Mouse (Mus musculus): ENCODE results near the gene 4930550C14Rik. TPM values are rescaled to one million over a fixed set of nuclear protein-coding genes. Genes with fewer than 3 reads are reported as not detected.

Gene 4930550C14Rik
- polyA plus RNA-seq, 1 experiment from 2014 or later, result 1.9 TPM

DNA sequence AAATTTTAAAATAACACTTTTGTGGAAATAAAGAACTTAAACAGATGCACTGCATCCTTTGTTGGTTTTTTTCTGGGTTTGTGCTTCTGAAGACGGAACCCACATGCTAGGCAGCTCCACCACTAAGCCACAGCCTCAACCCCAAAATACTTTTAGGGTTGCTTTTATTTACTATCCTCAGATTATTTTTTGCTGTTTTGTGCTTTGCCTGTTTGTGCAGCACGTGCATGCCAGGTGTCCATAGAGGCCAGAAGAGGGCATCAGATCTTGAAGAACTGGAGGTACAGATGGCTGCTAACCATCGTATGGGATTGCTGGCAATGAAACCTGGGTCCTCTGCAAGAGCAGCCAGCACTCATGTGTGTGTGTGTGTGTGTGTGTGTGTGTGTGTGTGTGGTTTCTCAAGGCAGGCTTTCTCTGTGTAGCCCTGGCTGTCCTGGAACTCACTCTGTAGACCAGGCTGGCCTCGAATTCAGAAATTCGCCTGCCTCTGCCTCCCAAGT lies 21.0 kb upstream of the 4930550C14Rik start:
- WGBS, result 80% methylated on average over 5 of the region's 5 CpGs
- ATAC-seq (ENCODE audit: low read depth), result no peak
- Histone ChIP-seq H3K4me3 (ENCODE audit: low read length) (no peak overlapping the region), H3K9me3 (ENCODE audit: control insufficient read depth, low read length) (no peaks in the 10 kb centered on the region), H3K4me1 (replicated peaks; ENCODE audit: control insufficient read depth, insufficient read depth, low read length) (peaks cover 13% of the 10 kb centered on the region), H3K27me3 (ENCODE audit: control insufficient read depth, insufficient read depth, low read depth, low read length) (no peaks in the 10 kb centered on the region), H3K4me2 (ENCODE audit: low read depth, low read length) (no peak overlapping the region), H3K36me3 (ENCODE audit: control insufficient read depth, insufficient read depth, low read length) (no peaks in the 10 kb centered on the region), H3K27ac (ENCODE audit: low read length) (no peak overlapping the region), H3K9ac (ENCODE audit: low read length) (no peak overlapping the region)

DNA sequence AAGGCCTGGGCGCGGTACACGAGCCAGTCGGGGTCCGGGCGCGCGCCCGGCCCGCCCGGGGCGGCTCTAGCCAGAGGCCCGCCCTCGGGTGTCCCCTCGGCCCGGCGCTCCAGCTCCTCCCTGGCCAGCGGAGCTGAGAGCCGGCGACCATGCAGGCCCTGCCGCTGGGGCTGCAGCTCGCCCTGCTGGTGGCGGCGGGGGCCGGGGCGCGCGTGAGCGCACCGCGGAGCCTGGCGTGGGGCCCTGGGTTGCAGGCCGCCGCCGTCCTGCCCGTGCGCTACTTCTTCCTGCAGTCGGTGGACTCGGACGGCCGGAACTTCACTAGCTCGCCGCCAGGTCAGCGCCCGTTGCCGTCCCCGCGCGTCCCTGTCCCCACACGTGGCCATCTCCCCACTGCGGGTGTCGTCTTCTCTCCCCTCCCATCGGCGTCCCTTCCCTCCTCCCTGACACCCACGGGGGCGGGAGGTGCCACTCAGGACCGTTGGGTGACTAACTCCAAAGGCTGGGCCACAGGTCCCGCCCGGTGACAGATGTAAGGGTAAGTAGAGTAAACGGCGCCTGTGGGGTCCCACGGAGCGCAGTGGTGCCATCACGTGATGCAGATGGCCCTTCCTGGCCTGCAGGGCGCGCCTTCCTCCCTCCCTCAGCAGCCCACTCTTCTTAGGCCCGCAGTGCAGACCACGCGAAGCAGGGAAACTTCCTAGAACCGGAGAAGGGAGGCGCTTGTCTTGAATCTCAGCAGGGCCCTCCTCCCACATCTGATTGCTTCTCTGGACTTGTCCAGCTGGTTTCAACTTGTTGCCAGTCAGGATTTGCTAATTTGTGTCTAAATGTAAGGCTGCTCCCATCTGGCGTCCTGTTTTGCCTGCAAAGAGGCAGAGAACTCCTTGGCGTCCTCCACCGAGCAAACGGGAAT lies 17.9 kb upstream of the 4930550C14Rik start, which contains the start of gene Kdelc2:
Gene Kdelc2 (plus strand): TSS at position 75 of the 916 bp plus-strand sequence.
- Histone ChIP-seq H3K4me2 (ENCODE audit: low read depth, low read length) (peak within 1 kb of the TSS; percentile 63), H3K9ac (ENCODE audit: low read length) (peak within 1 kb of the TSS; percentile 90), H3K9me3 (ENCODE audit: control insufficient read depth, low read length) (no peaks in the 10 kb centered on the region), H3K4me3 (ENCODE audit: low read length) (peak within 1 kb of the TSS; percentile 70), H3K27me3 (ENCODE audit: control insufficient read depth, insufficient read depth, low read depth, low read length) (no peaks in the 10 kb centered on the region), H3K4me1 (replicated peaks; ENCODE audit: control insufficient read depth, insufficient read depth, low read length) (peaks cover 11% of the 10 kb centered on the region), H3K27ac (ENCODE audit: low read length) (peak within 1 kb of the TSS; percentile 99), H3K36me3 (ENCODE audit: control insufficient read depth, insufficient read depth, low read length) (peaks cover 4% of the 10 kb centered on the region; the same call in 1 of the 2 replicates)
- peak; percentile 97 for ATAC-seq (ENCODE audit: low read depth)
- WGBS, result under 1% methylated on average over 64 of the region's 75 CpGs

DNA sequence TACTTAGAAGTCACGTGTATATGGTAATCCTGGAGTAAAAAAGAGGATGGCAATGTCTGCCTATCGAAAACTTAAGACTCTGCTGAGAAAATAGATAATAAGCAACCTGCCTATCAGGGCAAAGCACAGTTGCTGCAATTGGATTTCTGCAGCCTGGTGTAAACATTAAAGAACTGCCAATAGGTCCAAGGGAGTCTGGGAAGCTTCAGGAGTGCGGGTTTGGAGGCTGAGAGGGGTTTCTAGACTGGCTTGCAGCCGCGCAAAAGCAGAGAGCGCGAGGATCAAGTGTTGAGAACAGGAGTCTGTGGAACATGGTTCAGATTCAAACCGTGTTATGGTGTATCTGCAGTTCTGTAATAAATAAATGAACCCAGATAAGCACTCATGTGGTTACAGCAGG lies 17.3 kb upstream of the 4930550C14Rik start:
- peak overlapping the region; percentile 70 for H3K4me3 ChIP-seq (ENCODE audit: low read length)
- peaks cover 11% of the 10 kb centered on the region for H3K4me1 ChIP-seq (replicated peaks; ENCODE audit: control insufficient read depth, insufficient read depth, low read length)
- H3K4me2 ChIP-seq (ENCODE audit: low read depth, low read length), result peak overlapping the region; percentile 63
- no peaks in the 10 kb centered on the region for H3K27me3 ChIP-seq (ENCODE audit: control insufficient read depth, insufficient read depth, low read depth, low read length)
- ATAC-seq (ENCODE audit: low read depth), result peak; percentile 18
- WGBS, result 8% methylated on average over 8 of the region's 8 CpGs
- H3K36me3 ChIP-seq (ENCODE audit: control insufficient read depth, insufficient read depth, low read length), result peaks cover 4% of the 10 kb centered on the region; the same call in 1 of the 2 replicates
- H3K9me3 ChIP-seq (ENCODE audit: control insufficient read depth, low read length), result no peaks in the 10 kb centered on the region
- peak overlapping the region; percentile 90 for H3K9ac ChIP-seq (ENCODE audit: low read length)
- H3K27ac ChIP-seq (ENCODE audit: low read length), result peak overlapping the region; percentile 99

DNA sequence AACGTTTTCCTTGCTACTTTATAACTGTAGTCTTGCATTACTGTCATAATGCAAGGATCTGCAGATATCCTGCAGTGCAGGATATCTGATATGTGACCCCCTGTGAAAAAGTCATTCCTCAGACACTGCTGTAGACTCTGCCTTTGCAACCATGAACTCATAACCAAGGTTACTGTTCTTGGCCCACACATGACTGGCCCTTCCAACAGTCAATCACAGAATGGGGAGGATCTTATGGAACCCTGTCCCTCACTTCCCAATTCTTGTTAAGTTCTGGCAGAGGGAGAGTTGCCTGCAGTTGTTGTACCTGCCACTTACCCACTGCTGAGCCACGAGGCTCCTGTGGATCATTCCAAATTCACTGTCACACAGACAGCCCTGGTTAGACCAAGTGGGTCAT lies 14.7 kb upstream of the 4930550C14Rik start:
- Histone ChIP-seq H3K27ac (ENCODE audit: low read length) (no peak overlapping the region), H3K4me3 (ENCODE audit: low read length) (no peak overlapping the region), H3K4me2 (ENCODE audit: low read depth, low read length) (no peak overlapping the region), H3K36me3 (ENCODE audit: control insufficient read depth, insufficient read depth, low read length) (peaks cover 13% of the 10 kb centered on the region; the same call in 1 of the 2 replicates), H3K9me3 (ENCODE audit: control insufficient read depth, low read length) (no peaks in the 10 kb centered on the region), H3K9ac (ENCODE audit: low read length) (no peak overlapping the region), H3K4me1 (replicated peaks; ENCODE audit: control insufficient read depth, insufficient read depth, low read length) (peaks cover 11% of the 10 kb centered on the region), H3K27me3 (ENCODE audit: control insufficient read depth, insufficient read depth, low read depth, low read length) (no peaks in the 10 kb centered on the region)
- WGBS, result 55% methylated on average over 2 of the region's 2 CpGs
- ATAC-seq (ENCODE audit: low read depth), result no peak

DNA sequence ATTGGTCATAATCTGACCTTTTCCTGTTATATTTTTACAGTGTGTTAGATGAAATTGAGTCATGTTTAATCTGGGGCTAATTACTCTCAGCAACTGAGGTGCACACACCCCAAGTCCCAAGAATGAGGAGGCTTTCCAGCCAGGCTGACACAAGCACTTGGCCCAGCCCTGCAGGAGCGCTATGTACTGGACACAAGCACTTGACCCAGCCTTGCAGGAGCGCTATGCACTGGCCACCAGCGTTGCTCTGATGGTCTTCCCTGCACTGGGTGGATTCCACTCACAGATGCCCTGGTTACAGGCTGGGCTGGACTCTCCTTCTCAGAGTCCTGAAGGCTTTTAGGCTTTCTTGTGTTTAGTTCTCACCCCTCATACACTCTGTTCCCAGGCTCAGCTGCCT lies 13.0 kb upstream of the 4930550C14Rik start:
- Histone ChIP-seq H3K4me2 (ENCODE audit: low read depth, low read length) (no peak overlapping the region), H3K4me1 (replicated peaks; ENCODE audit: control insufficient read depth, insufficient read depth, low read length) (peaks cover 6% of the 10 kb centered on the region), H3K27me3 (ENCODE audit: control insufficient read depth, insufficient read depth, low read depth, low read length) (no peaks in the 10 kb centered on the region), H3K36me3 (ENCODE audit: control insufficient read depth, insufficient read depth, low read length) (peaks cover 20% of the 10 kb centered on the region), H3K9me3 (ENCODE audit: control insufficient read depth, low read length) (no peaks in the 10 kb centered on the region), H3K4me3 (ENCODE audit: low read length) (no peak overlapping the region), H3K27ac (ENCODE audit: low read length) (no peak overlapping the region), H3K9ac (ENCODE audit: low read length) (no peak overlapping the region)
- WGBS, result 80% methylated on average over 3 of the region's 3 CpGs
- ATAC-seq (ENCODE audit: low read depth), result no peak

DNA sequence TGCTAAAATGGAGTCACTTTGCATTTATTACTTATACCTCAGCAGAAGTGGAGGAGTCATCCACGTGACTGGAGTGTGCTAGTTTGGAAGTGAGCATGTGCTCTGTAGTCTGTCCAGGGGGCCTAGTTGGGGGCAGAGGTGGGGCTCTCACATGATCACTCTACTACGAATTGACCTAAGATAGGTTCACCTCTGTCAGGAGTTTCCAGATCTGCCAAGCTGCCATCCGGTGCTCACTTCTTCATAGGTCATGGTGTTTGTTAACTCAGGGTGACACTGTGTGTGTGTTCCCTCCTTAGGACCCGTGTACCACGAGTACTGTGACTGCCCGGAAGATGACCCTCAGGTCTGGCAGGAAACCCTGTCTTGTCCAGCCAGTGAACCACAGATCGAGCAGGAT lies 12.0 kb upstream of the 4930550C14Rik start:
- 63% methylated on average over 7 of the region's 7 CpGs for WGBS
- Histone ChIP-seq H3K9ac (ENCODE audit: low read length) (no peak overlapping the region), H3K27me3 (ENCODE audit: control insufficient read depth, insufficient read depth, low read depth, low read length) (no peaks in the 10 kb centered on the region), H3K36me3 (ENCODE audit: control insufficient read depth, insufficient read depth, low read length) (peaks cover 22% of the 10 kb centered on the region), H3K4me1 (replicated peaks; ENCODE audit: control insufficient read depth, insufficient read depth, low read length) (peaks cover 6% of the 10 kb centered on the region), H3K27ac (ENCODE audit: low read length) (no peak overlapping the region), H3K9me3 (ENCODE audit: control insufficient read depth, low read length) (no peaks in the 10 kb centered on the region), H3K4me2 (ENCODE audit: low read depth, low read length) (no peak overlapping the region), H3K4me3 (ENCODE audit: low read length) (no peak overlapping the region)
- ATAC-seq (ENCODE audit: low read depth), result no peak

DNA sequence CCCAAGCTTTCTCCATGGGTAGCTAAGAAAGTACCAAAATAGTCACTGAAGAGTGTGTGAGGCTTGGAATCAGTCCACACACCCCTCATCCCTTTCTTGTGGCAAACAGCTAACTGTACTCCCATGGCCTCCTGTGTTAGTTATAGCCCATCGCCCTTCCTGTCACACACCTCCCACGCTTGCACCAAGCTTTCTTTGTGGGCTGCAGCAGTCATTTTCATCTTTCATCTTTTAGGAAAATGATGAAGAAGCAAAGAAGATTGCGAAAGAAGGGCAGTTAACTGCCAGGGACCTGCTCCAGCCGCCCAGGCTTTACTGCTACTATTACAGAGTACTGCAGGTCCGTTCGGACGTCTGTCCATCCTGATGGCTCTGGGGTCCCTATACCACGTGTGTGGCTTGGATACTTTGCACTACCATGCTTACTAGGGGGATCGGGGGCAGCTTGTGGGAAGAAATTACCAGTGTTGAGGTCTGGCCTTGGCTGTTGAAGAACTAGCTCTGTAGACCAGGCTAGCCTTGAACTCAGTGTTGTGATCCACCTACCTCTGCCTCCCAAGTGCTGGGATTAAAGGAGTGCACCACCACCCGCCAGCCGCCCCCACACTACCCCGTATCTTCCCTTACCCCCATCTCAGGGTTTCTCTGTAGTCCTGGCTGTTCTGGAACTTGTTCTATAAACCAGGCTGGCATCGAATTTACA lies 4.3 kb upstream of the 4930550C14Rik start:
- 76% methylated on average over 13 of the region's 13 CpGs for WGBS
- Histone ChIP-seq H3K4me1 (replicated peaks; ENCODE audit: control insufficient read depth, insufficient read depth, low read length) (peaks cover 3% of the 10 kb centered on the region; the same call in 1 of the 2 replicates), H3K9ac (ENCODE audit: low read length) (no peak overlapping the region), H3K27me3 (ENCODE audit: control insufficient read depth, insufficient read depth, low read depth, low read length) (no peaks in the 10 kb centered on the region), H3K27ac (ENCODE audit: low read length) (no peak overlapping the region), H3K9me3 (ENCODE audit: control insufficient read depth, low read length) (no peaks in the 10 kb centered on the region), H3K4me3 (ENCODE audit: low read length) (no peak overlapping the region), H3K4me2 (ENCODE audit: low read depth, low read length) (no peak overlapping the region), H3K36me3 (ENCODE audit: control insufficient read depth, insufficient read depth, low read length) (peaks cover 15% of the 10 kb centered on the region)
- ATAC-seq (ENCODE audit: low read depth), result peak; percentile 10; the same call in 1 of the 2 replicates

DNA sequence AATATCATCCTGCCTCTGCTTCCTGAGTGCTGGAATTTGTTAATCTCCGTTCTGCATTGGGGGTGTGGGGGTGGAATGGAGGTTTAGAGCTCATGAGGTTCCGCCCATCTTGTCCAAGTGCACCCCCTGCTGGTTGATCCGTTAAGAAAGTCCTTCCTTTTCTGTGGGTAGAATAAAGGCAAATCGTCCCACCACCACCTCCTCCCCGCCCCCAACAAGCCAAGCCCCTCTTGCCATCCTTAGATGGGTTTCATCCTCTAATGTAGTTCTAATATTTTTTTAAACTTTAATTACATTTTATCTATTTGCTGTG lies 3.8 kb upstream of the 4930550C14Rik start:
- no peak overlapping the region for H3K4me3 ChIP-seq (ENCODE audit: low read length)
- no peaks in the 10 kb centered on the region for H3K27me3 ChIP-seq (ENCODE audit: control insufficient read depth, insufficient read depth, low read depth, low read length)
- ATAC-seq (ENCODE audit: low read depth), result peak; percentile 27; the same call in 1 of the 2 replicates
- no peak overlapping the region for H3K27ac ChIP-seq (ENCODE audit: low read length)
- 14% methylated on average over 5 of the region's 5 CpGs for WGBS
- no peak overlapping the region for H3K4me2 ChIP-seq (ENCODE audit: low read depth, low read length)
- H3K9me3 ChIP-seq (ENCODE audit: control insufficient read depth, low read length), result no peaks in the 10 kb centered on the region
- H3K36me3 ChIP-seq (ENCODE audit: control insufficient read depth, insufficient read depth, low read length), result peaks cover 12% of the 10 kb centered on the region
- H3K9ac ChIP-seq (ENCODE audit: low read length), result no peak overlapping the region
- H3K4me1 ChIP-seq (replicated peaks; ENCODE audit: control insufficient read depth, insufficient read depth, low read length), result peaks cover 7% of the 10 kb centered on the region; the same call in 1 of the 2 replicates

DNA sequence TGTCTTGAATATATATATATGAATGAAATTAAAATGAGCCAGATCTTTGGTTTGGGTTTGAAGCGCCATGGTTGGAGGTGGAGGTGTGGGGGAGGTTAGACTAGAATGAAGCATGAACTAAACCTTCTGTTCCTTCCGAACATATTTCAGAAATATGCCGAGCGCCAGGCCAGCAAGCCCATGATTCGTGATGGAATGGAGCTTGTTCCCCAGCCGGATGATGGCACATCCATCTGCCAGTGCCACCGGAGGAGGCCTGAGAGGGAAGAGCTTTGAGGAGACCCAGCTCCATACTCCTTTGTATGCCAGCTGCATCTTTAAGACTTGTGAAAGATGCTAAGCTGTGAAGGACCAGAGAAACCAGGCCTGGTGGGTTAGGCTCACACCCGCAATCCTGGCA lies 2.6 kb upstream of the 4930550C14Rik start:
- Histone ChIP-seq H3K9me3 (ENCODE audit: control insufficient read depth, low read length) (no peaks in the 10 kb centered on the region), H3K4me3 (ENCODE audit: low read length) (no peak overlapping the region), H3K4me1 (replicated peaks; ENCODE audit: control insufficient read depth, insufficient read depth, low read length) (peaks cover 7% of the 10 kb centered on the region; the same call in 1 of the 2 replicates), H3K9ac (ENCODE audit: low read length) (no peak overlapping the region), H3K4me2 (ENCODE audit: low read depth, low read length) (no peak overlapping the region), H3K36me3 (ENCODE audit: control insufficient read depth, insufficient read depth, low read length) (peaks cover 11% of the 10 kb centered on the region), H3K27me3 (ENCODE audit: control insufficient read depth, insufficient read depth, low read depth, low read length) (no peaks in the 10 kb centered on the region), H3K27ac (ENCODE audit: low read length) (no peak overlapping the region)
- 93% methylated on average over 8 of the region's 8 CpGs for WGBS
- ATAC-seq (ENCODE audit: low read depth), result no peak
